Mouse (Mus musculus): ENCODE results near the gene Rufy3. TPM values are rescaled to one million over a fixed set of nuclear protein-coding genes. Genes with fewer than 3 reads are reported as not detected.
A peak's percentile ranks its signal among the peaks of the same experiment; 100 is the strongest.

Gene Rufy3
- polyA plus RNA-seq, 1 experiment from 2014 or later: 92.2 TPM

- Histone ChIP-seq H3K36me3 (ENCODE audit: inconsistent target) (no peaks in the 10 kb centered on the region), H3K79me2 (ENCODE audit: inconsistent target) (peaks cover 25% of the 10 kb centered on the region), H3K4me3 (ENCODE audit: inconsistent target) (peak overlapping the region; percentile 56; the same call in 1 of the 2 replicates), H3K27ac (peak overlapping the region; percentile 80)
- 95% methylated on average over 8 of the region's 8 CpGs for WGBS (ENCODE audit: missing documents)
These were observed 1.7 kb upstream of the Rufy3 start for GRCm38 (mm10) chr5:88562863-88563780.

GRCm38 (mm10) chr5:88565148-88566033 lies 551 bp downstream of the Rufy3 start:
- Histone ChIP-seq H3K79me2 (ENCODE audit: inconsistent target) (peaks cover 47% of the 10 kb centered on the region), H3K4me3 (ENCODE audit: inconsistent target) (peak overlapping the region; percentile 72), H3K27ac (peak overlapping the region; percentile 70), H3K36me3 (ENCODE audit: inconsistent target) (peaks cover 10% of the 10 kb centered on the region)
- WGBS (ENCODE audit: missing documents): under 1% methylated on average over 89 of the region's 119 CpGs

GRCm38 (mm10) chr5:88566034-88566841 lies 1.4 kb downstream of the Rufy3 start:
- peak overlapping the region; percentile 70 for H3K27ac ChIP-seq
- WGBS (ENCODE audit: missing documents): 18% methylated on average over 14 of the region's 14 CpGs
- peaks cover 56% of the 10 kb centered on the region for H3K79me2 ChIP-seq (ENCODE audit: inconsistent target)
- peaks cover 14% of the 10 kb centered on the region for H3K36me3 ChIP-seq (ENCODE audit: inconsistent target)
- H3K4me3 ChIP-seq (ENCODE audit: inconsistent target): peak overlapping the region; percentile 72

GRCm38 (mm10) chr5:88569541-88569940 lies 4.7 kb downstream of the Rufy3 start:
- H3K4me3 ChIP-seq (ENCODE audit: inconsistent target): no peak overlapping the region
- H3K27ac ChIP-seq: no peak overlapping the region
- peaks cover 19% of the 10 kb centered on the region for H3K36me3 ChIP-seq (ENCODE audit: inconsistent target)
- WGBS (ENCODE audit: missing documents): 94% methylated on average over 2 of the region's 3 CpGs
- peaks cover 89% of the 10 kb centered on the region for H3K79me2 ChIP-seq (ENCODE audit: inconsistent target)

GRCm38 (mm10) chr5:88574829-88575228 lies 10.0 kb downstream of the Rufy3 start:
- WGBS (ENCODE audit: missing documents): 78% methylated on average over 3 of the region's 3 CpGs
- Histone ChIP-seq H3K27ac (no peak overlapping the region), H3K36me3 (ENCODE audit: inconsistent target) (peaks cover 22% of the 10 kb centered on the region), H3K4me3 (ENCODE audit: inconsistent target) (no peak overlapping the region), H3K79me2 (ENCODE audit: inconsistent target) (peaks cover 100% of the 10 kb centered on the region)

- peaks cover 100% of the 10 kb centered on the region for H3K79me2 ChIP-seq (ENCODE audit: inconsistent target)
- no peak overlapping the region for H3K27ac ChIP-seq
- no peak overlapping the region for H3K4me3 ChIP-seq (ENCODE audit: inconsistent target)
- 86% methylated on average over 3 of the region's 3 CpGs for WGBS (ENCODE audit: missing documents)
- peaks cover 15% of the 10 kb centered on the region; the same call in 1 of the 2 replicates for H3K36me3 ChIP-seq (ENCODE audit: inconsistent target)
These were observed 10.9 kb downstream of the Rufy3 start for GRCm38 (mm10) chr5:88575506-88576338.

GRCm38 (mm10) chr5:88580681-88581080 lies 15.8 kb downstream of the Rufy3 start:
- H3K27ac ChIP-seq: no peak overlapping the region
- no peak overlapping the region for H3K4me3 ChIP-seq (ENCODE audit: inconsistent target)
- peaks cover 100% of the 10 kb centered on the region for H3K79me2 ChIP-seq (ENCODE audit: inconsistent target)
- 82% methylated on average over 10 of the region's 10 CpGs for WGBS (ENCODE audit: missing documents)
- H3K36me3 ChIP-seq (ENCODE audit: inconsistent target): peaks cover 17% of the 10 kb centered on the region; the same call in 1 of the 2 replicates

- Histone ChIP-seq H3K36me3 (ENCODE audit: inconsistent target) (peaks cover 17% of the 10 kb centered on the region; the same call in 1 of the 2 replicates), H3K79me2 (ENCODE audit: inconsistent target) (peaks cover 100% of the 10 kb centered on the region), H3K4me3 (ENCODE audit: inconsistent target) (no peak overlapping the region), H3K27ac (no peak overlapping the region)
- 88% methylated on average over 6 of the region's 6 CpGs for WGBS (ENCODE audit: missing documents)
These were observed 16.5 kb downstream of the Rufy3 start for GRCm38 (mm10) chr5:88581343-88581742.

- Histone ChIP-seq H3K36me3 (ENCODE audit: inconsistent target) (peaks cover 17% of the 10 kb centered on the region; the same call in 1 of the 2 replicates), H3K4me3 (ENCODE audit: inconsistent target) (no peak overlapping the region), H3K79me2 (ENCODE audit: inconsistent target) (peaks cover 100% of the 10 kb centered on the region), H3K27ac (no peak overlapping the region)
- WGBS (ENCODE audit: missing documents): 94% methylated on average over 9 of the region's 9 CpGs
These were observed 18.6 kb downstream of the Rufy3 start for GRCm38 (mm10) chr5:88583271-88584031.

GRCm38 (mm10) chr5:88584061-88584460 lies 19.2 kb downstream of the Rufy3 start:
- Histone ChIP-seq H3K36me3 (ENCODE audit: inconsistent target) (peaks cover 17% of the 10 kb centered on the region; the same call in 1 of the 2 replicates), H3K27ac (no peak overlapping the region), H3K4me3 (ENCODE audit: inconsistent target) (no peak overlapping the region), H3K79me2 (ENCODE audit: inconsistent target) (peaks cover 100% of the 10 kb centered on the region)
- WGBS (ENCODE audit: missing documents): 96% methylated on average over 6 of the region's 9 CpGs

GRCm38 (mm10) chr5:88586407-88587174 lies 21.8 kb downstream of the Rufy3 start:
- H3K79me2 ChIP-seq (ENCODE audit: inconsistent target): peaks cover 100% of the 10 kb centered on the region
- WGBS (ENCODE audit: missing documents): 94% methylated on average over 7 of the region's 7 CpGs
- H3K27ac ChIP-seq: no peak overlapping the region
- no peak overlapping the region for H3K4me3 ChIP-seq (ENCODE audit: inconsistent target)
- peaks cover 3% of the 10 kb centered on the region; the same call in 1 of the 2 replicates for H3K36me3 ChIP-seq (ENCODE audit: inconsistent target)
